Mouse (Mus musculus) bone marrow, adult 2 months (tissue): Measurements from ENCODE around the gene Cntrl. TPM values are rescaled to one million over a fixed set of nuclear protein-coding genes. Genes with fewer than 3 reads are reported as not detected.

Experiments used
- H3K27ac ChIP-seq: fragments of 200-500 bp; 2 replicates; pipeline ENCODE4 v1.5.1; 2012; ENCODE audit warnings: low read depth, mild to moderate bottlenecking, control low read depth, inconsistent platforms, low read length; ENCODE audit not compliant: control insufficient read depth, poor library complexity, insufficient read depth
- H3K4me1 ChIP-seq: fragments of 200-500 bp; 2 replicates; pipeline ENCODE4 v1.6.1; 2011; ENCODE audit warnings: low read length; ENCODE audit not compliant: control insufficient read depth, insufficient read depth
- H3K4me3 ChIP-seq: fragments of 200-500 bp; replicated peaks from 2 replicates; pipeline ENCODE3; 2011; ENCODE audit warnings: mild to moderate bottlenecking, low read depth, low read length, control low read depth; ENCODE audit not compliant: control insufficient read depth
- CTCF ChIP-seq: fragments of 200-500 bp; IDR thresholded peaks from 2 replicates; pipeline ENCODE4 v1.5.1; 2011; ENCODE audit warnings: low read length, control low read depth; ENCODE audit not compliant: control insufficient read depth, insufficient read depth
- POLR2A ChIP-seq: fragments of 200-500 bp; IDR thresholded peaks from 2 replicates; pipeline ENCODE4 v1.6.1; 2011; ENCODE audit warnings: low read depth, mild to moderate bottlenecking, control low read depth, low read length, borderline replicate concordance; ENCODE audit not compliant: control insufficient read depth
- WGBS: fragments of 180-500 bp; shearing (Covaris S2); methylation state at CpG from one replicate; pipeline ENCODE4 v1.1.7; 2018; 5-methylcytosine and 5-hydroxymethylcytosine counted together
- polyA plus RNA-seq: library from polyadenylated mRNA; stranded (reverse); fragments of >200 nt; gene quantifications from 2 replicates; pipeline ENCODE4 v1.2.4, GENCODE M21; 2011; ENCODE audit warnings: low replicate concordance; ENCODE audit not compliant: missing spikeins, insufficient read depth, insufficient read length

Gene Cntrl
- polyA plus RNA-seq, 1 experiment = 75.4 TPM

GRCm38 (mm10) chr2:35070275-35070674 is 39.0 kb upstream of the Cntrl start:
- TF ChIP-seq POLR2A = no peak
- TF ChIP-seq CTCF = no peak
- H3K4me3 ChIP-seq = no peak overlapping the region
- WGBS = 88% methylated on average over 4 of the region's 4 CpGs
- H3K4me1 ChIP-seq = no peaks in the 10 kb centered on the region
- H3K27ac ChIP-seq = no peak overlapping the region

GRCm38 (mm10) chr2:35072547-35072946 is 36.7 kb upstream of the Cntrl start:
- TF ChIP-seq POLR2A = no peak
- no peak for TF ChIP-seq CTCF
- H3K4me3 ChIP-seq = no peak overlapping the region
- H3K4me1 ChIP-seq = no peaks in the 10 kb centered on the region
- H3K27ac ChIP-seq = no peak overlapping the region
- WGBS = 82% methylated on average over 2 of the region's 2 CpGs

- TF ChIP-seq CTCF (no peak), POLR2A (no peak)
These were observed 35.0 kb upstream of the Cntrl start for GRCm38 (mm10) chr2:35074328-35074727.

DNA sequence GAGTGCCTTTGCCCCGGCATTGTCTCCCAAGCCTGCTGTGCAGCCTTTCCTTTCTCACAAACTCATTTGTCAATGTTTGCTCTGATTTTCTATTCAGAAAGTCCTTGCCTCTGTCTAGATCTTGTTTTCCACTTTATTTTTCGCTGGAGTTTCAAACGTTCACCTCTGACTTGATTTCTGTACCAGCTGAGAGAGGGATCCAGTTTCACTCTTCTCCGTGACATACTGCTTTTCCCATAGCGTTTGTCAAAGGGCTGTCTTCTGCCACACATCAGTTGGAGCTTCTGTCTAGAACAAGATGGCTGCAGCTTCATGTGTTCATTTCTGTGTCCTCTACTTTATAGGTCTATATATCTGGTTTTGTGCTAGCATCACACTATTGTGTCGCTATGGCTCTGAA is 30.1 kb upstream of the Cntrl start:
- H3K4me1 ChIP-seq = no peaks in the 10 kb centered on the region
- TF ChIP-seq POLR2A (no peak), CTCF (no peak)
- 77% methylated on average over 6 of the region's 6 CpGs for WGBS
- H3K27ac ChIP-seq = no peak overlapping the region
- no peak overlapping the region for H3K4me3 ChIP-seq

More at GRCm38 (mm10) chr2:35074328-35074727, 35.0 kb upstream of the Cntrl start:
- 81% methylated on average over 3 of the region's 3 CpGs for WGBS
- Histone ChIP-seq H3K27ac (no peak overlapping the region), H3K4me3 (no peak overlapping the region), H3K4me1 (no peaks in the 10 kb centered on the region)

DNA sequence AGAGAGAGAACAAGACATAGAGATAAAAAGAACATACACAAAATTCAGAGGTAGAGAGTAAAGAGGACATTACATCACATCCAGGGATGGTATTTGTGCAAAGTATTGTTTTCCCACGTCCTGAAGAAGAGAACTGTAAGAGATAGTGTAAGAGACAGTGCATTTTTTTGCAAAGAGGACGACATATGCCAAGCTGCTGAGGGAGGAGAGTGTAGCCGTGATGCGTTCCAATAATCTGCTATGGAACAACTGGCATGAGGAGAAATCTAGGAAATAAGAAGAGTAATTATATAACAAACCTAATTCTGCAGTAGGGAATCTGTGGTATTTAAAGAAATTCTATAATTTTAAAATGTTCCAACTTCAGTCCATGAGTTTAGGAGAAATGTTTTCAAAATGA is 21.9 kb upstream of the Cntrl start:
- TF ChIP-seq CTCF (no peak), POLR2A (no peak)
- no peak overlapping the region for H3K4me3 ChIP-seq
- H3K4me1 ChIP-seq = no peaks in the 10 kb centered on the region
- no peak overlapping the region for H3K27ac ChIP-seq
- WGBS = 73% methylated on average over 4 of the region's 4 CpGs

GRCm38 (mm10) chr2:35100529-35100928 is 8.8 kb upstream of the Cntrl start:
- Histone ChIP-seq H3K4me1 (no peaks in the 10 kb centered on the region), H3K27ac (no peak overlapping the region), H3K4me3 (no peak overlapping the region)
- 81% methylated on average over 6 of the region's 6 CpGs for WGBS
- TF ChIP-seq CTCF (no peak), POLR2A (no peak)

GRCm38 (mm10) chr2:35101443-35101842 is 7.8 kb upstream of the Cntrl start, which contains the start of gene AI182371:
Gene AI182371 (minus strand): TSS chr2:35101543.
- Histone ChIP-seq H3K27ac (no peak within 1 kb of the TSS), H3K4me3 (no peak within 1 kb of the TSS), H3K4me1 (no peaks in the 10 kb centered on the region)
- TF ChIP-seq POLR2A (no peak), CTCF (no peak)
- WGBS = 91% methylated on average over 3 of the region's 3 CpGs

- TF ChIP-seq CTCF (no peak), POLR2A (no peak)
- Histone ChIP-seq H3K27ac (no peak overlapping the region), H3K4me3 (no peak overlapping the region), H3K4me1 (no peaks in the 10 kb centered on the region)
These were observed 6.5 kb upstream of the Cntrl start for GRCm38 (mm10) chr2:35102777-35103176.

- no peak overlapping the region for H3K27ac ChIP-seq
- H3K4me3 ChIP-seq = no peak overlapping the region
- no peaks in the 10 kb centered on the region for H3K4me1 ChIP-seq
- WGBS = 80% methylated on average over 5 of the region's 5 CpGs
- TF ChIP-seq POLR2A (no peak), CTCF (no peak)
These were observed 5.7 kb upstream of the Cntrl start for GRCm38 (mm10) chr2:35103558-35103957.

GRCm38 (mm10) chr2:35104843-35105242 is 4.4 kb upstream of the Cntrl start:
- TF ChIP-seq POLR2A (no peak), CTCF (no peak)
- H3K4me3 ChIP-seq = no peak overlapping the region
- no peaks in the 10 kb centered on the region for H3K4me1 ChIP-seq
- WGBS = 45% methylated on average over 3 of the region's 3 CpGs
- H3K27ac ChIP-seq = no peak overlapping the region
